Mouse (Mus musculus) embryonic facial prominence, embryonic 15.5 days (tissue): ENCODE measurements around the gene Dock7. TPM values are rescaled to one million over a fixed set of nuclear protein-coding genes. Genes with fewer than 3 reads are reported as not detected.

Experiments used
- ATAC-seq: fragments of 200-750 bp; cut with Nextera tagmentation; 2 replicates; pipeline ENCODE4 v1.8.0; 2017; ENCODE audit warnings: low read depth, moderate TSS enrichment; ENCODE audit not compliant: insufficient number of reproducible peaks, low FRiP score, low TSS enrichment
- H3K27ac ChIP-seq: fragments of 300-500 bp; sonication (generic); replicated peaks from 2 replicates; pipeline ENCODE4 v1.5.1; 2015; ENCODE audit warnings: mild to moderate bottlenecking, inconsistent platforms
- H3K27me3 ChIP-seq: fragments of 300-500 bp; sonication (generic); 2 replicates; pipeline ENCODE4 v1.6.1; 2015; ENCODE audit warnings: inconsistent platforms
- H3K36me3 ChIP-seq: fragments of 300-500 bp; sonication (generic); 2 replicates; pipeline ENCODE4 v1.6.1; 2015; ENCODE audit warnings: mild to moderate bottlenecking, inconsistent platforms
- H3K4me1 ChIP-seq: fragments of 300-500 bp; sonication (generic); 2 replicates; pipeline ENCODE4 v1.6.1; 2015; ENCODE audit warnings: inconsistent platforms
- H3K4me2 ChIP-seq: fragments of 300-500 bp; sonication (generic); replicated peaks from 2 replicates; pipeline ENCODE4 v1.6.1; 2015; ENCODE audit warnings: mild to moderate bottlenecking, inconsistent platforms
- H3K4me3 ChIP-seq: fragments of 300-500 bp; sonication (generic); replicated peaks from 2 replicates; pipeline ENCODE4 v1.5.1; 2015; ENCODE audit warnings: mild to moderate bottlenecking, inconsistent platforms
- H3K9ac ChIP-seq: fragments of 300-500 bp; sonication (generic); 2 replicates; pipeline ENCODE4 v1.6.1; 2015; ENCODE audit warnings: inconsistent platforms
- H3K9me3 ChIP-seq: fragments of 300-500 bp; sonication (generic); replicated peaks from 2 replicates; pipeline ENCODE4 v1.6.1; 2016; ENCODE audit warnings: inconsistent platforms
- WGBS: fragments of 180-500 bp; shearing (Covaris S2); methylation state at CpG from one replicate; pipeline ENCODE4 v1.1.7; 2015; 5-methylcytosine and 5-hydroxymethylcytosine counted together
- polyA plus RNA-seq: library from polyadenylated mRNA; unstranded; fragments of >200 nt; fragmentation: Nextera tagmentation; extraction: Ambion mirVana; gene quantifications from 2 replicates; pipeline ENCODE4 v1.2.1, GENCODE M21; 2015

Dock7 gene
- polyA plus RNA-seq, 1 experiment from 2014 or later: 46.7 TPM

- Histone ChIP-seq H3K27me3 (no peaks in the 10 kb centered on the region), H3K4me3 (no peak overlapping the region), H3K4me2 (peak overlapping the region; percentile 68; the same call in 1 of the 2 replicates), H3K36me3 (no peaks in the 10 kb centered on the region), H3K9me3 (no peaks in the 10 kb centered on the region), H3K27ac (no peak overlapping the region), H3K4me1 (peaks cover 23% of the 10 kb centered on the region), H3K9ac (no peak overlapping the region)
- WGBS: 48% methylated on average over 5 of the region's 5 CpGs
- no peak for ATAC-seq
Measured at GRCm38 (mm10) chr4:99119051-99119450, 1.7 kb downstream of the Dock7 start.

- Histone ChIP-seq H3K4me3 (no peak overlapping the region), H3K4me2 (no peak overlapping the region), H3K27ac (no peak overlapping the region), H3K9me3 (no peaks in the 10 kb centered on the region), H3K4me1 (peaks cover 15% of the 10 kb centered on the region), H3K36me3 (no peaks in the 10 kb centered on the region), H3K9ac (no peak overlapping the region), H3K27me3 (no peaks in the 10 kb centered on the region)
- no peak for ATAC-seq
- WGBS: 79% methylated on average over 9 of the region's 9 CpGs
Measured at GRCm38 (mm10) chr4:99115797-99116196, 4.9 kb downstream of the Dock7 start.

GRCm38 (mm10) chr4:99111670-99112069 is 9.0 kb downstream of the Dock7 start:
- Histone ChIP-seq H3K4me1 (0 out of 2 replicates have a peak, but pooled peaks cover 11% of the 10 kb centered on the region), H3K9me3 (no peaks in the 10 kb centered on the region), H3K4me3 (no peak overlapping the region), H3K36me3 (no peaks in the 10 kb centered on the region), H3K27ac (no peak overlapping the region), H3K4me2 (no peak overlapping the region), H3K9ac (no peak overlapping the region), H3K27me3 (no peaks in the 10 kb centered on the region)
- ATAC-seq: no peak
- WGBS: 70% methylated on average over 3 of the region's 3 CpGs

- no peak overlapping the region for H3K4me3 ChIP-seq
- WGBS: 87% methylated on average over 4 of the region's 4 CpGs
Measured at GRCm38 (mm10) chr4:99108817-99109216, 11.9 kb downstream of the Dock7 start.

GRCm38 (mm10) chr4:99102846-99103245 is 17.9 kb downstream of the Dock7 start:
- Histone ChIP-seq H3K4me1 (0 out of 2 replicates have a peak, but pooled peaks cover 2% of the 10 kb centered on the region), H3K4me3 (no peak overlapping the region), H3K4me2 (no peak overlapping the region), H3K27me3 (no peaks in the 10 kb centered on the region), H3K9ac (no peak overlapping the region), H3K9me3 (no peaks in the 10 kb centered on the region), H3K36me3 (0 out of 2 replicates have a peak, but pooled peaks cover 4% of the 10 kb centered on the region), H3K27ac (no peak overlapping the region)
- WGBS: 74% methylated on average over 3 of the region's 3 CpGs
- ATAC-seq: no peak

More at GRCm38 (mm10) chr4:99108817-99109216, 11.9 kb downstream of the Dock7 start:
- H3K27ac ChIP-seq: no peak overlapping the region
- no peak overlapping the region for H3K4me2 ChIP-seq
- H3K4me1 ChIP-seq: 0 out of 2 replicates have a peak, but pooled peaks cover 5% of the 10 kb centered on the region
- no peaks in the 10 kb centered on the region for H3K36me3 ChIP-seq
- H3K9ac ChIP-seq: no peak overlapping the region
- no peaks in the 10 kb centered on the region for H3K9me3 ChIP-seq
- ATAC-seq: no peak
- H3K27me3 ChIP-seq: no peaks in the 10 kb centered on the region

- Histone ChIP-seq H3K9me3 (no peaks in the 10 kb centered on the region), H3K4me3 (no peak overlapping the region), H3K27me3 (no peaks in the 10 kb centered on the region), H3K27ac (no peak overlapping the region), H3K9ac (no peak overlapping the region), H3K36me3 (0 out of 2 replicates have a peak, but pooled peaks cover 4% of the 10 kb centered on the region), H3K4me1 (no peaks in the 10 kb centered on the region), H3K4me2 (no peak overlapping the region)
- ATAC-seq: no peak
- WGBS: 80% methylated on average over 7 of the region's 7 CpGs
Measured at GRCm38 (mm10) chr4:99100724-99101123, 20.0 kb downstream of the Dock7 start.

- Histone ChIP-seq H3K9ac (no peak overlapping the region), H3K27me3 (no peaks in the 10 kb centered on the region), H3K27ac (no peak overlapping the region), H3K4me2 (no peak overlapping the region), H3K4me3 (no peak overlapping the region), H3K9me3 (no peaks in the 10 kb centered on the region), H3K4me1 (peaks cover 10% of the 10 kb centered on the region; the same call in 1 of the 2 replicates), H3K36me3 (peaks cover 3% of the 10 kb centered on the region; the same call in 1 of the 2 replicates)
- ATAC-seq: no peak
- 91% methylated on average over 3 of the region's 3 CpGs for WGBS
Measured at GRCm38 (mm10) chr4:99091777-99092176, 28.9 kb downstream of the Dock7 start.

- H3K36me3 ChIP-seq: peaks cover 3% of the 10 kb centered on the region; the same call in 1 of the 2 replicates
- no peak overlapping the region for H3K9ac ChIP-seq
- no peak overlapping the region for H3K4me3 ChIP-seq
- no peak for ATAC-seq
- no peaks in the 10 kb centered on the region for H3K27me3 ChIP-seq
- H3K9me3 ChIP-seq: no peaks in the 10 kb centered on the region
- WGBS: 25% methylated on average over 3 of the region's 3 CpGs
- no peak overlapping the region for H3K4me2 ChIP-seq
- H3K4me1 ChIP-seq: peaks cover 10% of the 10 kb centered on the region; the same call in 1 of the 2 replicates
- H3K27ac ChIP-seq: no peak overlapping the region
Measured at GRCm38 (mm10) chr4:99091151-99091701, 29.5 kb downstream of the Dock7 start.

- no peak for ATAC-seq
- Histone ChIP-seq H3K4me3 (no peak overlapping the region), H3K27me3 (no peaks in the 10 kb centered on the region), H3K9ac (no peak overlapping the region), H3K4me1 (peaks cover 5% of the 10 kb centered on the region; the same call in 1 of the 2 replicates), H3K4me2 (no peak overlapping the region), H3K36me3 (peaks cover 8% of the 10 kb centered on the region), H3K9me3 (no peaks in the 10 kb centered on the region), H3K27ac (no peak overlapping the region)
- WGBS: 85% methylated on average over 17 of the region's 17 CpGs
Measured at GRCm38 (mm10) chr4:99087760-99088485, 32.8 kb downstream of the Dock7 start.

- H3K36me3 ChIP-seq: peaks cover 17% of the 10 kb centered on the region
- no peaks in the 10 kb centered on the region for H3K4me1 ChIP-seq
- no peak overlapping the region for H3K4me3 ChIP-seq
- no peak for ATAC-seq
- no peak overlapping the region for H3K27ac ChIP-seq
- no peak overlapping the region for H3K4me2 ChIP-seq
- H3K27me3 ChIP-seq: no peaks in the 10 kb centered on the region
- H3K9me3 ChIP-seq: no peaks in the 10 kb centered on the region
- 81% methylated on average over 3 of the region's 3 CpGs for WGBS
- H3K9ac ChIP-seq: no peak overlapping the region
Measured at GRCm38 (mm10) chr4:99083862-99084261, 36.9 kb downstream of the Dock7 start.

GRCm38 (mm10) chr4:99081169-99081568 is 39.5 kb downstream of the Dock7 start:
- Histone ChIP-seq H3K27ac (no peak overlapping the region), H3K36me3 (peaks cover 29% of the 10 kb centered on the region), H3K27me3 (no peaks in the 10 kb centered on the region), H3K4me1 (no peaks in the 10 kb centered on the region), H3K9me3 (no peaks in the 10 kb centered on the region), H3K4me2 (no peak overlapping the region), H3K4me3 (no peak overlapping the region), H3K9ac (no peak overlapping the region)
- ATAC-seq: no peak
- WGBS: 86% methylated on average over 1 of the region's 1 CpGs
